Mouse (Mus musculus) granulocyte monocyte progenitor cell, adult 5-6 weeks (primary cell): ENCODE results near the gene Vps26c. TPM values are rescaled to one million over a fixed set of nuclear protein-coding genes. Genes with fewer than 3 reads are reported as not detected.

Experiments used
- ATAC-seq: replicated peaks from 2 replicates; pipeline ENCODE4 v1.8.0; 2016; ENCODE audit warnings: mild to moderate bottlenecking, moderate TSS enrichment, inconsistent platforms; ENCODE audit not compliant: poor library complexity, severe bottlenecking
- total RNA-seq, 2 experiments: library from RNA; stranded (forward) in 1 of 2; stranded (reverse) in 1 of 2; fragments of 200-712, 200-1000 nt in 1 of 2; fragments of >200 nt in 1 of 2; fragmentation: Nextera tagmentation in 1 of 2; gene quantifications; 2 replicates each; pipeline ENCODE4 v1.2.3; 2014 to 2017

The Vps26c gene
- total RNA-seq (2014; fragmentation: Nextera tagmentation) (19.9 and 25.3 TPM in 2 replicates), total RNA-seq (2017) (27.4 and 32.7 TPM in 2 replicates)

GRCm38 (mm10) chr16:94526344-94527151 is at the start of gene Vps26c:
TSS of gene Vps26c (minus strand) at chr16:94526830.
- peak; percentile 88 for ATAC-seq

GRCm38 (mm10) chr16:94575757-94576156 is 49.1 kb upstream of the Vps26c start:
- no peak for ATAC-seq

GRCm38 (mm10) chr16:94574718-94575094 is 48.1 kb upstream of the Vps26c start:
- ATAC-seq: no peak

- no peak for ATAC-seq
Measured at GRCm38 (mm10) chr16:94574025-94574717, 47.5 kb upstream of the Vps26c start.

- no peak for ATAC-seq
Measured at GRCm38 (mm10) chr16:94572422-94572821, 45.8 kb upstream of the Vps26c start.

GRCm38 (mm10) chr16:94571111-94571993 is 44.7 kb upstream of the Vps26c start:
- ATAC-seq: no peak

GRCm38 (mm10) chr16:94570361-94571041 is 43.9 kb upstream of the Vps26c start:
- peak; percentile 18 for ATAC-seq

GRCm38 (mm10) chr16:94569229-94570176 is 42.9 kb upstream of the Vps26c start, which contains the start of gene Dyrk1a:
TSS of gene Dyrk1a (plus strand) at chr16:94570010.
- peak; percentile 80 for ATAC-seq

- ATAC-seq: peak; percentile 29
Measured at GRCm38 (mm10) chr16:94568335-94569228, 42.0 kb upstream of the Vps26c start.

GRCm38 (mm10) chr16:94567751-94568150 is 41.1 kb upstream of the Vps26c start:
- ATAC-seq: no peak

- ATAC-seq: no peak
Measured at GRCm38 (mm10) chr16:94566834-94567585, 40.4 kb upstream of the Vps26c start.

GRCm38 (mm10) chr16:94566124-94566523 is 39.5 kb upstream of the Vps26c start:
- ATAC-seq: peak; percentile 18; the same call in 1 of the 2 replicates

GRCm38 (mm10) chr16:94560618-94561017 is 34.0 kb upstream of the Vps26c start:
- ATAC-seq: no peak

- no peak for ATAC-seq
Measured at GRCm38 (mm10) chr16:94559782-94560181, 33.2 kb upstream of the Vps26c start.

GRCm38 (mm10) chr16:94559282-94559681 is 32.7 kb upstream of the Vps26c start:
- peak; percentile 40 for ATAC-seq

GRCm38 (mm10) chr16:94556228-94556627 is 29.6 kb upstream of the Vps26c start:
- peak; percentile 88 for ATAC-seq

- no peak for ATAC-seq
Measured at GRCm38 (mm10) chr16:94555346-94555745, 28.7 kb upstream of the Vps26c start.
